Mouse (Mus musculus): Measurements from ENCODE around the gene Rassf3.

Rassf3 gene

DNA sequence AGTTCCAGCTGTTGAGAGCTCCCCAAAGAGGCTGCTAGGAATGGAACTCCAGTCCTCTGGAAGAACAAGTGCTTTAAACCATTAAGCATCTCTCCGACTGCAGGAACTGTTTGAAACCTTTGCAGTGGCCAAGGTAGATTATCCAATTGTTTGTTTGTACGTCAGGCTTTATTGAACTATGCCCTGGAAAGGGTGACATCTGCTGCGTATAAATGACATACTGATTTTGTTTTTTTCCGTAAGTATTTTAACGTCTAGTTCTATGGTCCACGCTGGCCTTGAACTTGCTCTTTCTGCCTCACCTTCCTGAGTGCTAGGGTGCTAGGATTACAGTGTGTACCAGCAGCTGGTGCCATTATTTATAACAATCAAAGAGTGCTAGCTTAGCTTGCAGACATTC is 13.8 kb upstream of the Rassf3 start:
- no peak for DNase-seq (ENCODE audit: low spot score)

DNA sequence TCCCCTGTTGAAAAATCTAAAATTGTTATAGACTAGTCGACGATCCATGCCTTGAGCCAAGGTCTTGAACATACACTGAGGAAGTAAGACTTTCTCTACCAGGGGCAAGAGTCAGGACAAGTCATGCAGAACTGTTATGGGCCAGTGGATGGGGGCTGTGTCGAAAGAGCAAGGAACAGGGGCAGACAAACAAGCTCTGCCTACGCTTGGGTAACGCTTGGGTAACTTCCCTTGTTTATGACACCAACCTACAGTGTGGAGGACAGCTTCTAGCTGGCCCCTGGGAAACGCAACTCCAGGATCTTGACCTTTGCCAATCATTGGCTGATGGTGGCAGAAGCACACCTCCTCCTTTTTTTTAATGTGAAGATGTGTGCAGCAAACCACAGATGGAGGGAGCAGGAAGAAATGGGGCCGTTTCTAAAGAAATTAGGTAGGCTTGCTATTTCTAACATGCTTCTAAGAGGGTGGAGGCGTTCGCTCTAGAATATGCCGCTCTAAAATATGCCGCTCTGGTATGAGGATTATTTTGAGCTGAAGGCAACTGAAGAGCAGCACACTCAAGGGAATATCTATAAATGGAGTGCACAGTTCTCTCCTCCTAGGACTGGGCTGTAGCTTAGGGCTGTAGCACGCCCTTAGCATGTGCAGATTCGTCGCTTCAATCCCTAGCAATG is 12.6 kb upstream of the Rassf3 start:
- DNase-seq (ENCODE audit: low spot score), result no peak

DNA sequence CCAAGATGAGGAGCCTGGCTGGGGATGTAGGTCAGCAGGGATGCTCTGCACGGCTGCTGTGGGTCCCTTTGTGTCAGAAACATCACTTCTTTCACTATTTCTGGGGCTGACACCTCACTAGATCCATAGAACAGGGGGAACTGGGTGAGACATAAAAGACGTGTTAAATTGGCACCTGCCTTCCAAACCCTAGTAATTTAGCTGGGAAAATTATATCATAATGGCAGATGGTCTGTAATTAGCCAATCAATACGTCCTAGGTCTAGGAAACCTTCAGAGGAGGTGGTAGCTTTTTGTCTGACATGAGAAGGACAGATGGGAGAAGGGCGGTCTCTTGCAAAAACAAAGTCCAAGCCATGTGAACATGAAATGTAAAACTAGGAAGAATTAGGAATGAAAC is 11.6 kb upstream of the Rassf3 start:
- DNase-seq (ENCODE audit: low spot score), result no peak

DNA sequence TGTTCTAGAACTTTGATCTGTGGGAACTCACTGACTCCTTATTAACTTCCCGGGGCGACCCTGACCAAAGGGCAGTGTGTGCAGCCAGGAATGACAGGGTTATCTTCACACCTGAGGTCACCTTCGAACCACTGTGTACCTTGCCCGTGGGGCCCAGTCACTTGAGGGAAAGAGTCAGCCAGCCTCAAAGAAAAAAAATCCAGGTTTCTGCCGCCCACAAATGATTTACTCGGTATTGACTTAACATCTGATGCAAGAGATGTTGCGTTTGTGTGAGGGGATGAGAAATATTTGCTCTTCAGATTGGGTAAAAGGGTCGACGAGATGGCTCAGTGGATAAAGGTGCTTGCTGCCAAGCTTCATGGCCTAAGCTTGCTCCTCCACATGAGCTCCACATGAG is 10.2 kb upstream of the Rassf3 start:
- no peak for DNase-seq (ENCODE audit: low spot score)

DNA sequence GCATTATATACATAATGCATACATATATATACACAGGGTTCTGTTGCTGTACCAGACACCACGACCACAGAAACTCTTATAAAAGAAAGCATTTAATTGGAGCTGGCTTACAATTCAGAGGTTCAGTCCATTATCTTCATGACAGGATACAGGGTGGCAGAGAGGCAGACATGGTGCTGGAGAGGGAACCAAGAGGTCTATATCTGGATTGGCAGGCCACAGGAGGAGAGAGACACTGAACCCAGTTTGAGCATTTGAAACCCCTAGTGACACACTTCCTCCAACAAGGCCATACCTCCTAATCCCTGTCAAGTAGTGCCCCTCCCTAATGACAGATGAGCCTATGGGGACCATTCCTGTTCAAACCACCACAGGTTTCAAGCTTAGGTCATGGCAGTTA is 7.2 kb upstream of the Rassf3 start:
- no peak for DNase-seq (ENCODE audit: low spot score)

DNA sequence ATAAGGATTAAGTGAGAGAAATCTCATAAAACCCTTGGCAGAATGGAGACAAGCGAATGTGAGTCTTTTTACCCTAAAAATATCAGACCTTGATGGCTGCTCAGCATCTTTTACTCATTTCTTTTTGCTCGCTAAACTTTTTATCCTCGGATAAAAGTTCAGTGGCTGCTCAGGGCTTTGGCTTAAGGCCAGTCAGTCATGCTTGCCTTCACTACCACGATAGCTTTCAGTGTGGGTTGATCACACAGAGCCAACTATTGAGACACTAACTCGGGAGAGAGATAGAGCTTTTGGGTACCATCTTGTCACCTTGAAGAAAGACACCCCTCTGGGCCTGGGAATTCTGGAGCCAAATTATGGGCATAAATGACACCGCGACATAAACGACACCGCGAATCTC is 5.0 kb upstream of the Rassf3 start:
- DNase-seq (ENCODE audit: low spot score), result no peak

DNA sequence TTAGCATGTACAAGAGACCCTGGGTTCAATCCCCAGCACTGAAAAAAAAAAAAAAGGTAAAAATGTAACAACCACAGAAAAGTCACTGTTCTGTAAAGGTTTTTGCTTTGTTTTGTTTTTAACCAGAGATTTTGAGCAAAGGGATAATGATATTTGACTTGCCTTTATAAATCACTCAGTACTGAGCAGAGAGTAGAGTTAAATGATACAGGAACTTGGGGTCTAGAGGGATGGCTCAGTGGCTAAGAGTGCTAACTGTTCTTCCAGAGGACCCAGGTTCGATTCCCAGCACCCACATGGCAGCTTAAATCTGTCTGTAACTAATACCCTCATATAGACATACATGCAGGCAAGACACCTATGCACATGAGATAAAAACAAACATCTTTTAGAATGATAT is 3.8 kb upstream of the Rassf3 start:
- DNase-seq (ENCODE audit: low spot score), result no peak

DNA sequence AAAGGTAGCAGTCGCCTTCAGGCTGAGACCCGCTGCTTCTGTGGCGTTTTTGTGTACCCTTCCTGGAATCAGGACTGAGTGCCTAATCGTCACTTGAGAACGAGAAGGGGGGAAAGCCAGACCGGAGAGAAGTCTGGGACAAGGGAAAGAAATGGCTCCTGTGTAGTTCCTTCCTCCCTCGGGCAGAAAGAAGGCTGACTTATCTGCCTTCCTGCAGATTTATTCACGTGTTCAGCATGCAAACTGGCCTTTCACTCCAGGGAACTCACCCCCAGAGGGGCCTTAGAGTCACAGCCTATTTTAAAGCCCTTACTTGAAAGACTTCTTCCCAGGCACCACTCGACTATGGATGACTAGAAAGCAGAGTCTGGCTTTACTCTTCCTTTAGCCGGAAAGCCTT is 1.3 kb upstream of the Rassf3 start:
- DNase-seq (ENCODE audit: low spot score), result no peak

DNA sequence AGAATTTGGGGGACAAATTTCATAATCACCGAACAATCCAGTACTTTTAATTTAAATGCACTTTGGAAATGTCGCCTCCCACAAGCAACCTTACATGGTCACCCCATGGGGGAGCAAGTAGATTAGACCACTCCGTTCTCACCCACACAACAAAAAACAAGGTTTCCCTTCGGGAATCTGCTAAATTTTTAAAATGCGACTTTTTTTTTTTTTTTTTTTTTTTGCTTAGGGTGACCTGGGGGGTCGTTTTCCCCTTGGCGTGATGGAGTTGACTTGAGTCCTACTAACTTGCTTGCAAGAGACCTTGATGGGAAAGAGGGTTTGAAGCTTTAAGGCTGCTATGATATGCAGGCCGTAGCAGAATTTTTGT is 806 bp upstream of the Rassf3 start:
- DNase-seq (ENCODE audit: low spot score), result no peak

DNA sequence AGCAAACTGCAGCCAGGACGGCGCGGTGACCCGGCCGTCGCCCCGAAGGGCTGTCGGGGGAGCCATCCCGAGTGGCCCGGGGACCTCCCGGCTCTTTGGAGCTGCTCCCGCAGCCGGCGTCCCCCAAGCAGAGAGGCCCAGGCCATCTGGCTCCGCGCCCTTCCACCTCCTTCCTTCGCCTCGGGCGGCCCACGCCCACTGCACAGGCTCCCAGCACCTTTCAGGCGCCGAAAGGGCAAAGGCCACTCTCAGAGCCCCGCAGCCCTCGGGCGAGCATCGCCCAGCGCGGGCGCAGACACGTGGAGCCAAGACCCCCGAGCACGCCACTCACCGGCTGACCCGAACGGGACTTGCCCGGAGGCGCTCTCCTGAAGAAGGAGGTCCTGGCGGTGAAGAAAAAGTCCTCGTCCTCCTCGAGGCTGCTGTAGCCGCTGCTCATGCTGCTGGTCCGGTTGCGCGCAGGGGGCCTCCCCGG is 438 bp downstream of the Rassf3 start:
- DNase-seq (ENCODE audit: low spot score), result no peak

DNA sequence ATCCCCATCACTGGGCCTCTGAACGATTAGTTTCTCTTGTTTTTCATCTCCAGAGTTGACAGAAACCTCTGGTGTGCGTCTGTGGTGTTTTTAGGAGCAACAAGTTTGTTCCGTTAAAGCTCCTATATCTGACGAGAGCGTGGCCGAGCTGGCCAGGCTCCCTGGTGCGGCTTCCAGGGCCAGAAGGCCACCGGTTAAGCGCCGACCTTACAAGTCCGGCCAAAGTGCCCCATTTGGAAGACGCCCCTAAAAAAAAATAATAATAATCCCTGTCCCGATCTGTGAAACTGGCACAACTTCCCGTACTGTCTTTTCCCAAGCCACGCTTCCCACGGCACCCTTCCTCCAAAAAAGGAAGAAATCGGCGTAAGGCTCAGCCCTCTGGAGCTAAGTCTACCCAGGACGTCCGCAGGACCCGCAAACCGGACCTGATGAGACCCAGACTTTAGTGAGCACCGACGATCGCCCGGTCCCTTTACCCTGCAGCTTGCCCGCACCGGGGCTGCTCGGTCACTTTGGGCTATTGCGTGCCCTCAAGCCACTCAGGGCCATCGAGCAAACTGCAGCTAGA is 961 bp downstream of the Rassf3 start:
- DNase-seq (ENCODE audit: low spot score), result no peak

DNA sequence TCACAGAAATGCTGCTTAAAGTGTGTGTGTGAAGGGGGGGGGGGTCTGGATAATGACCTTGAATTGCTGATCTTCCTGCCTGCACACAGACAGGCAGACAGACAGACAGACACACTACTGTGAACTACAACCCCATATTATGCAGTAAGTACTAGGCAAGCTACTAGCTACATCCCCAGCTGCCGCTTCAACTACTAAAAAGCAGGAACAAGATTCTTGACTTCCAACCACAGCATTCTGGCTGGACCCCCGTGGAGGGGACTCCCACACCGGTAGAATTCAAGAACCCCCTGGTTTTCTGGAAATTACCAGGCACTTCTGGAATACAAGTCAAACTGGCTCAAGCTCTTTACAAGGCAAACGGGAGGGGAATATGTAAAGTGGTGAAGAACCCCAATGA is 1.9 kb downstream of the Rassf3 start:
- no peak for DNase-seq (ENCODE audit: low spot score)

DNA sequence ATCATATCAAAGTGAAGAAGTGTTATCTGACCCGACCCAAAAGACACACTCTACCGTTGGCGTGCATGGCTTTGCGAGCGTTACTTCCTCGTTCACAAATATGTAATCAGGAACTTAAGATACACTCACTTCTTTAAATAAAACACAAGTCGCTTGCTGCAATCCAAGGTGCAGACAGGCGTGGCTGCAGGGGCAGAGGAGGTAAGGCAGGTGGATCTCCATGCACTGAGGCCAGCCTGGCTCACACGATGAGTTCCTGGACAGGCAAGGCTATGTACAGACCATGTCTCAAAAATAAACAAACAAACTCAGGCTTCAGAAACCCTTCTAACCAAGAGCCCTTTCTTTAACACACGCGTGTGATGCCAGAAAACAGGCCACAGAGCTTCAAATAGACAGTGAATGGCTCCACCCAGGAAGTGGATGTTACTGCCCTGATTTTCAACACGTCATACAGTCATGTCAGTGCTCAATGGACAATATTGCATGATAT is 2.4 kb downstream of the Rassf3 start:
- DNase-seq (ENCODE audit: low spot score), result no peak

DNA sequence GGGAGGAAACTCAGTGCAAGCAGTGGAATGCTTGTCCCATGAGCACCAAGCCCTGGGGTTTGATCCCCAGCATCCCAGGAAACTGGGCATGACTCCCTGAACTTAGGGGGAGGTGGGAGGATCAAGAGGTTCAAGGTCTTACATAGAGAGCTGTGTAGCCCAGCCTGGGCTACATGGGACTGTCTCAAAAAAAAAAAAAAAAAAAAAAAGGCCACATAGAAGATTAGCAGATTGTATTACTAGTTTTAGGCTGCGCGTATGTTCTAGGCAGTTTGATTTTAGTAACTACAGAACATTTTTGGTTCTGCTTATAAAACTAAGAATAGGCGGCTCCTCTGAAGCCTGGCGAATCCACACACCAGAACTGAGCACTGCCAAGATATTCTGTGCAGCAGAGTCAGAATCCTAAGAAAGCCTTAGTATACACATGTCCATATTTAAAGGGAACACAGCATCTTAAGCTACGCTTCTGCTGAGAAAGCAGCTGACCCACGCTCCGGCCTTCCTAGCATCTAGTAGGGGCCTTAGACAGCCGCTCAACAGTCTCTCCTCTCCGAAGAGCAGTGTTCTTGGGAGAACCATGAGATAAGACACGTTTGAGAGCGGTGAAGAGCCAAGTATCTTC is 3.4 kb downstream of the Rassf3 start:
- DNase-seq (ENCODE audit: low spot score), result no peak

DNA sequence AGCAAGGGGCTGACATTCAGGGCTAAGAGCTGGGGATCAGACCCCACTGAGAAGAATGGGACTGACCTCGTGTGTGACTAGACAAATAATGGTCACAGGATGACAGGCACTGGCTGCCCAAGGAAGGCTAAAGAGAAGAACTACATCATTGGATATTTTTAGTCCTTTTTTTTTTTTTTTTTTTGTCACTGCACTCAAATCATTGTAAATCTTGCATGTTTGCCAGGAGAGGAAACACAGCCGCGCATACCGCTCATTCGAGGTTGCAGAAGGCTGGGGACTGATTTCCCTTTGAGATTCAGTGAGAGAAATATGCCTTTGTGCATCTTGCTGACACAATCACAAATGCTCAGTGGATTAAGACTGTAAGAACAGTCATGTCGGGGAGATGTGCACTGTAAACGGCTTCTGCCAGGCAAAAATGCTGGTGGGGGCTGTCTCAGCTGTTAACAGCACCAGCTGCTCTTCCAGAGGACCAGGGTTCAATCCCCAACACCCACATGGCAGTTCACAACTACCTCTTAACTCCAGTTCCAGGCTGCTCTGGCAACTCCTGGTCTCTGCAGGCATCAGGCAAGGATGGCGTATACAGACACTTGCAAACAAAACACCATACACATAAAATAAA is 4.5 kb downstream of the Rassf3 start:
- DNase-seq (ENCODE audit: low spot score), result no peak

DNA sequence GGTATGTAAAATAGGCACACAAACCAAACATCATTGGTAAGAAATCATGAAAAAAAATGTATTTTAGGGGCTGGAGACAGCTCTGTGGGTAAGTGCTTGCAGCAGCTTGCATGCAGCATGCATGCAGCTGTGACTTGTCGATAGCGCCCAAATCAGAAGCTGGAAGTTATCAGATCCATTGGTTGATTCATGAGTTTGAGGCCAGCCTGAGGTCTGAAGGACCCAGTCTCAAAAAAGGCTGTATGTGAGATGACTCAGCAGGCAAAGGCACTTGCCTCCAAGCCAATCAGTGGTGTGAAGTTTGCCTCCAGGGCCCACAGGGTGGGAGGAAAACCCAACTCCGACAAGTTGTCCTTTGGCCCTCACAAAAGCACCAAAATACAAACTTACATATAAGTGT is 6.5 kb downstream of the Rassf3 start:
- no peak for DNase-seq (ENCODE audit: low spot score)

DNA sequence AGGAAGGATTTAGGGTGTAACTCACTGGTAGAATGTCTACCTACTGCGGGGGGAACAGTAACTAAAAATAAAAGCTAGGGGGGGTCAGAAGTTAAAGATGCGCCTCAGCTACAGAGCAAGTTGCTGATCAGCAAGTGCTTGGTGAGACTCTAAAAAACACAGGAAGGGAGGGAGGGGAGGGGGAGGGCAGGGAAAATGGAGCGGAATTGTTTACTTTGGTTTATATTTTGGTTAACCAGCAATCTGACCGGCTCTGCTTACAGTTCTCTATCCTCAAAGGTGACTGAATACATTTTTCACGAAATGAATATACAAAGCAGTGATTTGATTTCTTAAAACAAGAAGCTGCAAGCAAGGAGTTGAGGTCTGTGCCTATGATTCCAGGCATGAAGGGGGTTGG is 7.2 kb downstream of the Rassf3 start:
- DNase-seq (ENCODE audit: low spot score), result no peak

DNA sequence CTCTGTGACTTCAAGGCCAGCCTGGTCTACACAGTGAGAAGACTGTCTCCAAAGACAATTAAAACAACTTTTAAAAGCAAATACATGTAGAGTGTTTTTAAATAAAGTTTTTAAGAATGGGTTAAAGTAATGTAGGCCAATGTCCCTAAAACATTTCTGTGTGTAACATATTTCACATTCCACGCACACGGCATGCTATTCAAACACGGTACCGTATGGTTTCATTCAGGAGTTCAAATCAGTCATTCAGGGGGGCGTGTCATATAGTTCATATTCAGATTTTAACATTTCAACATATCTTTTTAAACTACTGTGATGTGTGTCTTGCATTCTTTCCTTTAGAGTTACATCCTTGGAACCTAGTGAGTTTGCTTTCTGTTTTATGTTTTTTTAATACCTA is 7.9 kb downstream of the Rassf3 start:
- no peak for DNase-seq (ENCODE audit: low spot score)

DNA sequence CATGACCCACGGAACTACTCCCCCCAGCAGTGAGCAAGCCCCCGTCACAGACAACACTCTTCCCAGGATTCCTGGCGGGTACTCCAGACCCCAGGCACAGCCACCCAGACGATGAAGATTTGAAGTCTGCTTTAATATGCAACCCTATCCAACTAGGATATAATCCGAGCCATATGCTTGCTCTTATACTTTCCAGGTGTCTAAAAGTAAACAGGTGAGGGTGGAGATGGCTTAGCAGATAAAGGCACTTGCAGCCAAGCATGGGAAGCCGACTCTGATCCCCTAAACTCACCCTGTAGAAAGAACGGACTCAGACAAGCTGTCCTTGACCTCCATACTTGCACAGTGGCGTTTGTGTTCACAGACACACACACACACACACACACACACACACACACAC is 8.4 kb downstream of the Rassf3 start:
- DNase-seq (ENCODE audit: low spot score), result no peak

DNA sequence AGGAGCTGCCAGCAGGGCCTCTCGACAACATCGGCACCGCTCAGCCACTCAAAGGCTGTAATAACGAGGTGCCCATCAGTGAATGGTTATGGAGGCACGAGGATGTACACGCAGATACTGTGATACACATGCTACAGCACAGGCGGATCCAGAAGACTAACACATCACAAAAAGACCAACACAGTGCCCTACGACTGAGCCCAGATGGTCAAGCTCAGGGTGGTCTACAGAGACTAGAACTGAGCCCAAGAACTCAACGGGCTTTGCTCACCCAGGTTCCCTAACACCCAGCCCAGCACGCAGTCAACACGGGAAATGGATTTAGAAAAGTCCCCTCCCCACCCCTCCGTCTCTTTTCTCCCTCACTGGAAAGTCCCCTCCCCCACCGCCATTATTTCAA is 9.1 kb downstream of the Rassf3 start:
- DNase-seq (ENCODE audit: low spot score), result no peak

DNA sequence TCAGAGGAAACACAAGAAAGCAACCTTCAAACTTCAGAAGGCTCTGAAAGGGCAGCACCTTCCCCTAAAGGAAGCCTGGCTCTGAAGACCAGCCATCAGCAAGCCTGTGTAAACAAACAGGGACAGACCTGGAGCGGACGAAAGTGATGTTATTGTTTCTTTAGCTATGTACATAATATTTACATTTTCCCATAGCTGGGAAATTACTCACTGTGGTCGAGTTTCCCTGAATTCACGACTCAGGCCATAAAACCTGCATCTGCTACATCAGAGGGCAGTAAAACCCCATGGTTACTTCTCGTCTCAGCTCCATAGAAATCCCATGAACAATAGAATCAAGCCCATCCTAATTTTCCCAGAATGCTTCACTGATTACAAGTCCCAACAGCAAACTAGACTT is 11.1 kb downstream of the Rassf3 start:
- no peak for DNase-seq (ENCODE audit: low spot score)

DNA sequence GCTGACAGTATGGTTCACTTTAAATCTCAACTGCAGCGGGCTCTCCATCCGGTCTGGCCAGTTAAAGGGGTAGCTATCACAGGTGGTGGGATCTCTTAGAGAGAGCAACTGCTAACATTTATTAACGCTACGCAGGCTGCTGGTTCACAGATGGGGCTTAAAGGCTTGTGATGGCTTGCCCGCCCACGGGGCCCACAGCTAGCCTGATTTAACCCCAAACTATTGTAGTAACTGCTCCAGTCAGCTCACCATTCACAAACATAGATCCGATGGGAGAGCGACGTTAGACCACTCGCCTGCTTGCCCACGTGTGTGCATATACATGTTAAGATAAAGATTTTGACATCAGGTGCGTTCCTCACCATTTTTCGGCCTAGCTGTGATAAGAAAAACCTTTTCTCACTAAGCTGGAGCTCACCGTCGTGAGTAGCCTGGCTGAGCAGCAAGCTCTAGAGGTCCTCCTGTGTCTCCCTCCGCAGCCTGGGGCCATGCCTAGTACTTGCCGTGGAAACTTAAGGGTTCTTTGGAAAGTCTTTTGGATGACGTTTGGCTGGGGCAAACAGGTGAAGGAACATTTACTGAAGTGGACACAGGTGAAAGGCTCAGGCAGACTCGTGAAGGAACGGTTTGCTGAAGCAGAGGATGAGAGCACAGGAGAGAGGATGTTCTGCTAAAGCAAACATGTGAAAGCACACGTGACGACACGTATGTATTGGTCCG is 13.8 kb downstream of the Rassf3 start:
- no peak for DNase-seq (ENCODE audit: low spot score)

Measured in c-Kit-positive CD71-positive TER-119-positive erythroid progenitor cells, embryonic 14.5 days (primary cell).